Mouse (Mus musculus): Measurements from ENCODE around the gene Plekhg1. TPM values are rescaled to one million over a fixed set of nuclear protein-coding genes. Genes with fewer than 3 reads are reported as not detected.

The Plekhg1 gene
- total and polyA plus RNA-seq, 2 experiments from 2014 or later: 4.1 to 14.3 TPM

- no peak for ATAC-seq (ENCODE audit: insufficient read depth, low read depth)
- 37% methylated on average over 5 of the region's 5 CpGs for WGBS
- H3K4me3 ChIP-seq (ENCODE audit: low read depth, low read length): no peak overlapping the region
Measured at GRCm38 (mm10) chr10:3857912-3858311, 117.7 kb downstream of the Plekhg1 start.

GRCm38 (mm10) chr10:3858437-3858836 is 118.3 kb downstream of the Plekhg1 start:
- ATAC-seq (ENCODE audit: insufficient read depth, low read depth): no peak

More at GRCm38 (mm10) chr10:3857912-3858311, 117.7 kb downstream of the Plekhg1 start:
- Histone ChIP-seq H3K4me2 (ENCODE audit: low read depth, low read length) (no peak overlapping the region), H3K27me3 (ENCODE audit: control insufficient read depth, insufficient read depth, low read length) (no peaks in the 10 kb centered on the region), H3K27ac (ENCODE audit: low read depth) (no peak overlapping the region), H3K36me3 (replicated peaks; ENCODE audit: control insufficient read depth, insufficient read depth, low read length) (no peaks in the 10 kb centered on the region), H3K9ac (replicated peaks; ENCODE audit: low read depth, low read length) (no peak overlapping the region), H3K9me3 (replicated peaks; ENCODE audit: control insufficient read depth, low read length) (no peaks in the 10 kb centered on the region), H3K4me1 (ENCODE audit: control insufficient read depth, insufficient read depth) (peaks cover 7% of the 10 kb centered on the region; the same call in 1 of the 2 replicates)
- no peak for DNase-seq (ENCODE audit: low spot score)
- TF ChIP-seq CTCF (IDR thresholded peaks at IDR 0.05; ENCODE audit: low read depth): no peak
- TF ChIP-seq EP300 (IDR thresholded peaks at IDR 0.05; ENCODE audit: low read depth): no peak

GRCm38 (mm10) chr10:3858961-3859714 is 119.0 kb downstream of the Plekhg1 start:
- no peak for DNase-seq (ENCODE audit: low spot score)
- ATAC-seq (ENCODE audit: insufficient read depth, low read depth): no peak

More at GRCm38 (mm10) chr10:3858437-3858836, 118.3 kb downstream of the Plekhg1 start:
- no peak overlapping the region for H3K27ac ChIP-seq (ENCODE audit: low read depth)
- DNase-seq (ENCODE audit: low spot score): no peak
- H3K4me3 ChIP-seq (ENCODE audit: low read depth, low read length): no peak overlapping the region
- WGBS: 53% methylated on average over 4 of the region's 4 CpGs
- no peaks in the 10 kb centered on the region for H3K36me3 ChIP-seq (replicated peaks; ENCODE audit: control insufficient read depth, insufficient read depth, low read length)
- TF ChIP-seq CTCF (IDR thresholded peaks at IDR 0.05; ENCODE audit: low read depth): no peak
- TF ChIP-seq EP300 (IDR thresholded peaks at IDR 0.05; ENCODE audit: low read depth): no peak
- no peak overlapping the region for H3K9ac ChIP-seq (replicated peaks; ENCODE audit: low read depth, low read length)
- H3K4me1 ChIP-seq (ENCODE audit: control insufficient read depth, insufficient read depth): peaks cover 7% of the 10 kb centered on the region; the same call in 1 of the 2 replicates
- no peaks in the 10 kb centered on the region for H3K9me3 ChIP-seq (replicated peaks; ENCODE audit: control insufficient read depth, low read length)
- no peak overlapping the region for H3K4me2 ChIP-seq (ENCODE audit: low read depth, low read length)
- no peaks in the 10 kb centered on the region for H3K27me3 ChIP-seq (ENCODE audit: control insufficient read depth, insufficient read depth, low read length)

GRCm38 (mm10) chr10:3863411-3864195 is 123.4 kb downstream of the Plekhg1 start:
- no peak for DNase-seq (ENCODE audit: low spot score)
- no peak overlapping the region for H3K4me3 ChIP-seq (ENCODE audit: low read depth, low read length)
- no peaks in the 10 kb centered on the region for H3K27me3 ChIP-seq (ENCODE audit: control insufficient read depth, insufficient read depth, low read length)
- no peaks in the 10 kb centered on the region for H3K4me1 ChIP-seq (ENCODE audit: control insufficient read depth, insufficient read depth)
- no peak overlapping the region for H3K4me2 ChIP-seq (ENCODE audit: low read depth, low read length)
- ATAC-seq (ENCODE audit: insufficient read depth, low read depth): no peak
- 50% methylated on average over 12 of the region's 12 CpGs for WGBS
- H3K9ac ChIP-seq (replicated peaks; ENCODE audit: low read depth, low read length): no peak overlapping the region
- no peak overlapping the region for H3K27ac ChIP-seq (ENCODE audit: low read depth)
- no peaks in the 10 kb centered on the region for H3K9me3 ChIP-seq (replicated peaks; ENCODE audit: control insufficient read depth, low read length)
- H3K36me3 ChIP-seq (replicated peaks; ENCODE audit: control insufficient read depth, insufficient read depth, low read length): no peaks in the 10 kb centered on the region
- TF ChIP-seq EP300 (IDR thresholded peaks at IDR 0.05; ENCODE audit: low read depth) (no peak), CTCF (IDR thresholded peaks at IDR 0.05; ENCODE audit: low read depth) (no peak)

More at GRCm38 (mm10) chr10:3858961-3859714, 119.0 kb downstream of the Plekhg1 start:
- Histone ChIP-seq H3K36me3 (replicated peaks; ENCODE audit: control insufficient read depth, insufficient read depth, low read length) (no peaks in the 10 kb centered on the region), H3K9me3 (replicated peaks; ENCODE audit: control insufficient read depth, low read length) (no peaks in the 10 kb centered on the region), H3K27ac (ENCODE audit: low read depth) (no peak overlapping the region), H3K9ac (replicated peaks; ENCODE audit: low read depth, low read length) (no peak overlapping the region), H3K4me1 (ENCODE audit: control insufficient read depth, insufficient read depth) (peaks cover 7% of the 10 kb centered on the region; the same call in 1 of the 2 replicates), H3K4me2 (ENCODE audit: low read depth, low read length) (no peak overlapping the region), H3K27me3 (ENCODE audit: control insufficient read depth, insufficient read depth, low read length) (no peaks in the 10 kb centered on the region), H3K4me3 (ENCODE audit: low read depth, low read length) (no peak overlapping the region)
- TF ChIP-seq EP300 (IDR thresholded peaks at IDR 0.05; ENCODE audit: low read depth) (no peak), CTCF (IDR thresholded peaks at IDR 0.05; ENCODE audit: low read depth) (no peak)
- WGBS: 33% methylated on average over 11 of the region's 11 CpGs

- Histone ChIP-seq H3K9me3 (replicated peaks; ENCODE audit: control insufficient read depth, low read length) (no peaks in the 10 kb centered on the region), H3K27ac (ENCODE audit: low read depth) (no peak overlapping the region), H3K4me1 (ENCODE audit: control insufficient read depth, insufficient read depth) (no peaks in the 10 kb centered on the region), H3K27me3 (ENCODE audit: control insufficient read depth, insufficient read depth, low read length) (no peaks in the 10 kb centered on the region), H3K36me3 (replicated peaks; ENCODE audit: control insufficient read depth, insufficient read depth, low read length) (no peaks in the 10 kb centered on the region), H3K4me3 (ENCODE audit: low read depth, low read length) (no peak overlapping the region), H3K9ac (replicated peaks; ENCODE audit: low read depth, low read length) (no peak overlapping the region), H3K4me2 (ENCODE audit: low read depth, low read length) (no peak overlapping the region)
- DNase-seq (ENCODE audit: low spot score): no peak
- TF ChIP-seq EP300 (IDR thresholded peaks at IDR 0.05; ENCODE audit: low read depth): no peak
- TF ChIP-seq CTCF (IDR thresholded peaks at IDR 0.05; ENCODE audit: low read depth): no peak
- 75% methylated on average over 6 of the region's 6 CpGs for WGBS
- no peak for ATAC-seq (ENCODE audit: insufficient read depth, low read depth)
Measured at GRCm38 (mm10) chr10:3864196-3864540, 124.0 kb downstream of the Plekhg1 start.
